7 mouse cellular contexts compared by ENCODE assay signal in genomic region chr10:69781491-69781890, GRCm38 (mm10).
A peak's percentile ranks its signal among the peaks of the same experiment; 100 is the strongest.
DNase-seq lines count a peak whose midpoint lies in the region; ATAC-seq and TF ChIP-seq lines count a peak whose summit lies in the region.

No protein-coding gene starts in this region.

- H3K4me1 ChIP-seq in embryonic facial prominence, embryonic 10.5 days: peaks cover 25% of the 10 kb centered on the region
- peaks cover 48% of the 10 kb centered on the region for H3K4me1 ChIP-seq in heart, embryonic 10.5 days
- H3K4me1 ChIP-seq in lung, embryonic 14.5 days (ENCODE audit: insufficient read depth): peaks cover 3% of the 10 kb centered on the region
- 0 out of 2 replicates have a peak, but pooled peaks cover 2% of the 10 kb centered on the region for H3K4me1 ChIP-seq in stomach, embryonic 15.5 days

- peak; percentile 84 for DNase-seq in ES-CJ7 (ENCODE audit: low read depth, low spot score)
- DNase-seq in adrenal gland, adult 2 months: peak; percentile 71
- peak; percentile 63 for DNase-seq in embryonic facial prominence, embryonic 10.5 days (ENCODE audit: low spot score)
- peak; percentile 88 for DNase-seq in heart, embryonic 10.5 days (ENCODE audit: low spot score)
- peak; percentile 66 for DNase-seq in kidney, postnatal 10 days
- DNase-seq in lung, embryonic 14.5 days: peak; percentile 82

- peak overlapping the region; percentile 36 for H3K4me2 ChIP-seq in lung, embryonic 14.5 days
- no peak overlapping the region for H3K4me2 ChIP-seq in stomach, embryonic 15.5 days

- H3K36me3 ChIP-seq in embryonic facial prominence, embryonic 10.5 days (replicated peaks): no peaks in the 10 kb centered on the region
- H3K36me3 ChIP-seq in heart, embryonic 10.5 days: no peaks in the 10 kb centered on the region
- no peaks in the 10 kb centered on the region for H3K36me3 ChIP-seq in lung, embryonic 14.5 days (ENCODE audit: insufficient read depth)
- H3K36me3 ChIP-seq in stomach, embryonic 15.5 days: no peaks in the 10 kb centered on the region

- peak; percentile 86; the same call in 1 of the 2 replicates for ATAC-seq in lung, embryonic 14.5 days (ENCODE audit: insufficient read depth)
- ATAC-seq in stomach, embryonic 15.5 days (ENCODE audit: insufficient read depth, low FRiP score, low read depth): peak; percentile 48; the same call in 1 of the 2 replicates

- H3K4me3 ChIP-seq in embryonic facial prominence, embryonic 10.5 days: no peak overlapping the region; the same call in 1 of the 2 replicates
- no peak overlapping the region for H3K4me3 ChIP-seq in heart, embryonic 10.5 days
- no peak overlapping the region for H3K4me3 ChIP-seq in lung, embryonic 14.5 days (ENCODE audit: low read depth, low read length)
- no peak overlapping the region for H3K4me3 ChIP-seq in stomach, embryonic 15.5 days (replicated peaks)

- H3K27me3 ChIP-seq in embryonic facial prominence, embryonic 10.5 days (replicated peaks; ENCODE audit: low read depth, poor library complexity, severe bottlenecking): no peaks in the 10 kb centered on the region
- H3K27me3 ChIP-seq in heart, embryonic 10.5 days (ENCODE audit: insufficient read depth, poor library complexity, severe bottlenecking): no peaks in the 10 kb centered on the region
- no peaks in the 10 kb centered on the region for H3K27me3 ChIP-seq in lung, embryonic 14.5 days (ENCODE audit: insufficient read depth, low read length)
- H3K27me3 ChIP-seq in stomach, embryonic 15.5 days (replicated peaks): no peaks in the 10 kb centered on the region

- 26% methylated on average over 8 of the region's 8 CpGs for WGBS in embryonic facial prominence, embryonic 10.5 days
- WGBS in heart, embryonic 10.5 days: 21% methylated on average over 8 of the region's 8 CpGs
- WGBS in lung, embryonic 14.5 days: 19% methylated on average over 8 of the region's 8 CpGs
- WGBS in stomach, embryonic 15.5 days: 18% methylated on average over 8 of the region's 8 CpGs

- H3K9me3 ChIP-seq in embryonic facial prominence, embryonic 10.5 days: 0 out of 2 replicates have a peak, but pooled peaks cover 3% of the 10 kb centered on the region
- H3K9me3 ChIP-seq in heart, embryonic 10.5 days: no peaks in the 10 kb centered on the region
- H3K9me3 ChIP-seq in lung, embryonic 14.5 days (ENCODE audit: low read depth, low read length): no peaks in the 10 kb centered on the region
- no peaks in the 10 kb centered on the region for H3K9me3 ChIP-seq in stomach, embryonic 15.5 days

- peak; percentile 77 for TF ChIP-seq CTCF in lung, embryonic 14.5 days (IDR thresholded peaks at IDR 0.05; ENCODE audit: low read depth)

- H3K9ac ChIP-seq in lung, embryonic 14.5 days: no peak overlapping the region
- H3K9ac ChIP-seq in stomach, embryonic 15.5 days: no peak overlapping the region

- H3K27ac ChIP-seq in embryonic facial prominence, embryonic 10.5 days (replicated peaks): no peak overlapping the region
- H3K27ac ChIP-seq in heart, embryonic 10.5 days: no peak overlapping the region
- no peak overlapping the region for H3K27ac ChIP-seq in lung, embryonic 14.5 days (ENCODE audit: low read depth)
- H3K27ac ChIP-seq in stomach, embryonic 15.5 days: no peak overlapping the region
